Mouse (Mus musculus) midbrain, embryonic 10.5 days (tissue): ENCODE data around the gene Fsd1l. TPM values are rescaled to one million over a fixed set of nuclear protein-coding genes. Genes with fewer than 3 reads are reported as not detected.

Experiments used
- DNase-seq: peaks from one replicate; pipeline ENCODE4 v3.0.0-alpha.2; 2017; ENCODE audit warnings: low spot score
- H3K27ac ChIP-seq: fragments of 300-500 bp; sonication (generic); replicated peaks from 2 replicates; pipeline ENCODE4 v1.5.1; 2016; ENCODE audit warnings: mild to moderate bottlenecking
- H3K27me3 ChIP-seq: fragments of 300-500 bp; sonication (generic); 2 replicates; pipeline ENCODE4 v1.6.1; 2016; ENCODE audit warnings: low read depth, mild to moderate bottlenecking; ENCODE audit not compliant: poor library complexity, severe bottlenecking
- H3K36me3 ChIP-seq: fragments of 300-500 bp; sonication (generic); 2 replicates; pipeline ENCODE4 v1.6.1; 2016; ENCODE audit warnings: mild to moderate bottlenecking, moderate library complexity
- H3K4me1 ChIP-seq: fragments of 300-500 bp; sonication (generic); 2 replicates; pipeline ENCODE4 v1.6.1; 2016
- H3K4me3 ChIP-seq: fragments of 300-500 bp; sonication (generic); 2 replicates; pipeline ENCODE4 v1.5.1; 2016; ENCODE audit warnings: mild to moderate bottlenecking, moderate library complexity
- H3K9me3 ChIP-seq: fragments of 300-500 bp; sonication (generic); replicated peaks from 2 replicates; pipeline ENCODE4 v1.6.1; 2016; ENCODE audit warnings: mild to moderate bottlenecking
- WGBS: fragments of 180-500 bp; shearing (Covaris S2); methylation state at CpG from one replicate; pipeline ENCODE4 v1.1.7; 2016; 5-methylcytosine and 5-hydroxymethylcytosine counted together
- polyA plus RNA-seq: library from polyadenylated mRNA; unstranded; fragments of >200 nt; fragmentation: Nextera tagmentation; extraction: Ambion mirVana; gene quantifications from 2 replicates; pipeline ENCODE4 v1.2.1, GENCODE M21; 2016

The Fsd1l gene
- polyA plus RNA-seq, 1 experiment from 2014 or later = 28.1 TPM

- DNase-seq = peak; percentile 20
- H3K36me3 ChIP-seq = no peaks in the 10 kb centered on the region
- H3K27ac ChIP-seq = no peak overlapping the region
- whole genome bisulfite sequencing = 47% methylated on average over 6 of the region's 6 CpGs
- H3K9me3 ChIP-seq = no peaks in the 10 kb centered on the region
- peaks cover 11% of the 10 kb centered on the region for H3K4me1 ChIP-seq
- no peaks in the 10 kb centered on the region for H3K27me3 ChIP-seq
- no peak overlapping the region for H3K4me3 ChIP-seq
Observed at GRCm38 (mm10) chr4:53600462-53600861, 30.8 kb upstream of the Fsd1l start.

- H3K27me3 ChIP-seq = no peaks in the 10 kb centered on the region
- H3K36me3 ChIP-seq = no peaks in the 10 kb centered on the region
- no peaks in the 10 kb centered on the region for H3K9me3 ChIP-seq
- H3K27ac ChIP-seq = no peak overlapping the region
- H3K4me1 ChIP-seq = peaks cover 9% of the 10 kb centered on the region
- no peak for DNase-seq
- H3K4me3 ChIP-seq = no peak overlapping the region
- 90% methylated on average over 5 of the region's 5 CpGs for WGBS
Observed at GRCm38 (mm10) chr4:53614576-53615225, 16.6 kb upstream of the Fsd1l start.

- H3K36me3 ChIP-seq = no peaks in the 10 kb centered on the region
- H3K4me1 ChIP-seq = peaks cover 9% of the 10 kb centered on the region
- no peaks in the 10 kb centered on the region for H3K27me3 ChIP-seq
- DNase-seq = no peak
- no peak overlapping the region for H3K27ac ChIP-seq
- 32% methylated on average over 3 of the region's 3 CpGs for WGBS
- no peaks in the 10 kb centered on the region for H3K9me3 ChIP-seq
- H3K4me3 ChIP-seq = no peak overlapping the region
Observed at GRCm38 (mm10) chr4:53617968-53618367, 13.3 kb upstream of the Fsd1l start.

- Histone ChIP-seq H3K27ac (no peak overlapping the region), H3K27me3 (no peaks in the 10 kb centered on the region), H3K9me3 (no peaks in the 10 kb centered on the region), H3K36me3 (no peaks in the 10 kb centered on the region), H3K4me1 (peaks cover 16% of the 10 kb centered on the region), H3K4me3 (no peak overlapping the region)
- DNase-seq = no peak
- WGBS = 86% methylated on average over 6 of the region's 6 CpGs
Observed at GRCm38 (mm10) chr4:53620104-53620503, 11.2 kb upstream of the Fsd1l start.

- H3K9me3 ChIP-seq = no peaks in the 10 kb centered on the region
Observed at GRCm38 (mm10) chr4:53621084-53621483, 10.2 kb upstream of the Fsd1l start.

GRCm38 (mm10) chr4:53621490-53621889 is 9.8 kb upstream of the Fsd1l start:
- Histone ChIP-seq H3K4me1 (peaks cover 19% of the 10 kb centered on the region), H3K36me3 (no peaks in the 10 kb centered on the region), H3K27me3 (no peaks in the 10 kb centered on the region), H3K4me3 (no peak overlapping the region), H3K27ac (no peak overlapping the region), H3K9me3 (no peaks in the 10 kb centered on the region)
- DNase-seq = no peak
- 80% methylated on average over 5 of the region's 5 CpGs for WGBS

More at GRCm38 (mm10) chr4:53621084-53621483, 10.2 kb upstream of the Fsd1l start:
- peaks cover 19% of the 10 kb centered on the region for H3K4me1 ChIP-seq
- no peak for DNase-seq
- H3K36me3 ChIP-seq = no peaks in the 10 kb centered on the region
- H3K4me3 ChIP-seq = no peak overlapping the region
- H3K27me3 ChIP-seq = no peaks in the 10 kb centered on the region
- 85% methylated on average over 6 of the region's 6 CpGs for WGBS
- H3K27ac ChIP-seq = no peak overlapping the region

GRCm38 (mm10) chr4:53623711-53624110 is 7.6 kb upstream of the Fsd1l start:
- WGBS = 79% methylated on average over 1 of the region's 1 CpGs
- H3K4me3 ChIP-seq = no peak overlapping the region
- H3K9me3 ChIP-seq = no peaks in the 10 kb centered on the region
- H3K4me1 ChIP-seq = peaks cover 10% of the 10 kb centered on the region
- no peak for DNase-seq
- H3K36me3 ChIP-seq = no peaks in the 10 kb centered on the region
- no peak overlapping the region for H3K27ac ChIP-seq
- H3K27me3 ChIP-seq = no peaks in the 10 kb centered on the region

- 63% methylated on average over 4 of the region's 4 CpGs for WGBS
- Histone ChIP-seq H3K36me3 (no peaks in the 10 kb centered on the region), H3K4me1 (peaks cover 10% of the 10 kb centered on the region), H3K9me3 (no peaks in the 10 kb centered on the region), H3K4me3 (no peak overlapping the region), H3K27me3 (no peaks in the 10 kb centered on the region), H3K27ac (no peak overlapping the region)
- no peak for DNase-seq
Observed at GRCm38 (mm10) chr4:53624816-53625215, 6.5 kb upstream of the Fsd1l start.

GRCm38 (mm10) chr4:53625263-53625662 is 6.0 kb upstream of the Fsd1l start:
- no peak overlapping the region for H3K4me3 ChIP-seq
- 82% methylated on average over 3 of the region's 3 CpGs for WGBS
- H3K36me3 ChIP-seq = no peaks in the 10 kb centered on the region
- H3K4me1 ChIP-seq = peaks cover 10% of the 10 kb centered on the region
- no peak overlapping the region for H3K27ac ChIP-seq
- DNase-seq = no peak
- no peaks in the 10 kb centered on the region for H3K27me3 ChIP-seq
- no peaks in the 10 kb centered on the region for H3K9me3 ChIP-seq

GRCm38 (mm10) chr4:53628924-53629323 is 2.3 kb upstream of the Fsd1l start:
- Histone ChIP-seq H3K27me3 (no peaks in the 10 kb centered on the region), H3K27ac (no peak overlapping the region), H3K4me1 (peaks cover 40% of the 10 kb centered on the region), H3K36me3 (no peaks in the 10 kb centered on the region), H3K4me3 (no peak overlapping the region), H3K9me3 (no peaks in the 10 kb centered on the region)
- DNase-seq = no peak
- WGBS = 58% methylated on average over 4 of the region's 4 CpGs

GRCm38 (mm10) chr4:53630963-53631315 is 332 bp upstream of the Fsd1l start:
- peaks cover 42% of the 10 kb centered on the region for H3K4me1 ChIP-seq
- 7% methylated on average over 12 of the region's 12 CpGs for WGBS
- DNase-seq = no peak
- H3K4me3 ChIP-seq = peak overlapping the region; percentile 91
- no peaks in the 10 kb centered on the region for H3K27me3 ChIP-seq
- H3K36me3 ChIP-seq = no peaks in the 10 kb centered on the region
- H3K9me3 ChIP-seq = no peaks in the 10 kb centered on the region
- peak overlapping the region; percentile 97 for H3K27ac ChIP-seq

- H3K9me3 ChIP-seq = no peaks in the 10 kb centered on the region
- peaks cover 44% of the 10 kb centered on the region for H3K4me1 ChIP-seq
- DNase-seq = no peak
- 3% methylated on average over 5 of the region's 5 CpGs for WGBS
- H3K27ac ChIP-seq = peak overlapping the region; percentile 97
- H3K4me3 ChIP-seq = peak overlapping the region; percentile 91
- peaks cover under 1% of the 10 kb centered on the region; the same call in 1 of the 2 replicates for H3K36me3 ChIP-seq
- H3K27me3 ChIP-seq = no peaks in the 10 kb centered on the region
Observed at GRCm38 (mm10) chr4:53632011-53632349, 709 bp downstream of the Fsd1l start.

GRCm38 (mm10) chr4:53635336-53635735 is 4.1 kb downstream of the Fsd1l start:
- Histone ChIP-seq H3K36me3 (peaks cover 15% of the 10 kb centered on the region), H3K4me3 (no peak overlapping the region), H3K27ac (no peak overlapping the region), H3K9me3 (no peaks in the 10 kb centered on the region), H3K4me1 (peaks cover 53% of the 10 kb centered on the region), H3K27me3 (no peaks in the 10 kb centered on the region)
- no peak for DNase-seq
- 78% methylated on average over 3 of the region's 3 CpGs for WGBS
